Mouse (Mus musculus) limb, embryonic 12.5 days (tissue): ENCODE results near the gene Lrrn2. TPM values are rescaled to one million over a fixed set of nuclear protein-coding genes. Genes with fewer than 3 reads are reported as not detected.

Source experiments
- ATAC-seq: fragments of 200-750 bp; cut with Nextera tagmentation; 2 replicates; pipeline ENCODE4 v1.8.0; 2017; ENCODE audit warnings: low read depth, moderate TSS enrichment; ENCODE audit not compliant: insufficient number of reproducible peaks, insufficient read depth, low FRiP score, low TSS enrichment
- H3K27ac ChIP-seq: fragments of 300-500 bp; sonication (generic); 2 replicates; pipeline ENCODE4 v1.5.1; 2016; ENCODE audit warnings: mild to moderate bottlenecking, moderate library complexity
- H3K27me3 ChIP-seq: fragments of 300-500 bp; sonication (generic); 2 replicates; pipeline ENCODE4 v1.6.1; 2016; ENCODE audit warnings: mild to moderate bottlenecking, moderate library complexity
- H3K36me3 ChIP-seq: fragments of 300-500 bp; sonication (generic); 2 replicates; pipeline ENCODE4 v1.6.1; 2016; ENCODE audit warnings: mild to moderate bottlenecking, moderate library complexity
- H3K4me1 ChIP-seq: fragments of 300-500 bp; sonication (generic); replicated peaks from 2 replicates; pipeline ENCODE4 v1.6.1; 2016
- H3K4me2 ChIP-seq: fragments of 300-500 bp; sonication (generic); 2 replicates; pipeline ENCODE4 v1.6.1; 2016; ENCODE audit warnings: mild to moderate bottlenecking, moderate library complexity
- H3K4me3 ChIP-seq: fragments of 300-500 bp; sonication (generic); replicated peaks from 2 replicates; pipeline ENCODE4 v1.5.1; 2016; ENCODE audit warnings: mild to moderate bottlenecking
- H3K9ac ChIP-seq: fragments of 300-500 bp; sonication (generic); replicated peaks from 2 replicates; pipeline ENCODE4 v1.6.1; 2016; ENCODE audit warnings: mild to moderate bottlenecking, moderate library complexity
- H3K9me3 ChIP-seq: fragments of 300-500 bp; sonication (generic); 2 replicates; pipeline ENCODE4 v1.6.1; 2016; ENCODE audit warnings: mild to moderate bottlenecking, moderate library complexity
- WGBS: fragments of 180-500 bp; shearing (Covaris S2); methylation state at CpG from one replicate; pipeline ENCODE4 v1.1.7; 2016; 5-methylcytosine and 5-hydroxymethylcytosine counted together
- polyA plus RNA-seq: library from polyadenylated mRNA; unstranded; fragments of >200 nt; fragmentation: Nextera tagmentation; extraction: Ambion mirVana; gene quantifications from 2 replicates; pipeline ENCODE4 v1.2.1, GENCODE M21; 2016

Lrrn2 gene
- polyA plus RNA-seq, 1 experiment from 2014 or later = 4.0 TPM

- 82% methylated on average over 2 of the region's 2 CpGs for WGBS
- Histone ChIP-seq H3K27ac (no peak overlapping the region), H3K27me3 (peaks cover 69% of the 10 kb centered on the region), H3K9ac (no peak overlapping the region), H3K9me3 (no peaks in the 10 kb centered on the region), H3K4me3 (no peak overlapping the region), H3K36me3 (no peaks in the 10 kb centered on the region), H3K4me1 (peaks cover 7% of the 10 kb centered on the region), H3K4me2 (no peak overlapping the region)
- ATAC-seq = no peak
Measured at GRCm38 (mm10) chr1:132932421-132932820, 52.3 kb downstream of the Lrrn2 start.

DNA sequence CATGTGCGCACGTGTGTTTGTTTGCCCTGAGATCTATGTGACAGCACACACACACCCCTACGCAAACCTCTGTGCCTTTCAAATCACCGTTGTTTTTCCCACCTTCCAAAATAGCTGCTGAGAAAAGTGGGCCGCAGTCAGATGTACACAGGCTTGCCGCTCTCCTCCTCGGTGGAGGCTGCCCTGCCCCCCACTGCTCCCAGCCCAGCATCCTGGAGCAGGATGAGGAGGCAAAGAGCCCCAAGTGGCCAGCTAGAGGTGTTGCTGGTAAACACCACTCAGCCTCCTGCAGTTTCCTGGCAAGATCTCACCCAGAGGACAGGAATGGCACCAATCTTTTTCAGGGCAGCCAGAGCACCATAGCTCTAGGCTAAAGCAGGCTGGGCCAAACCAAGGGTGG, 54.8 kb downstream of the Lrrn2 start:
- Histone ChIP-seq H3K4me3 (no peak overlapping the region), H3K9ac (no peak overlapping the region), H3K27me3 (peaks cover 63% of the 10 kb centered on the region), H3K27ac (no peak overlapping the region), H3K4me2 (no peak overlapping the region), H3K9me3 (no peaks in the 10 kb centered on the region), H3K4me1 (peaks cover 7% of the 10 kb centered on the region), H3K36me3 (no peaks in the 10 kb centered on the region)
- 31% methylated on average over 7 of the region's 7 CpGs for WGBS
- peak; percentile 63; the same call in 1 of the 2 replicates for ATAC-seq

- ATAC-seq = no peak
- Histone ChIP-seq H3K9me3 (no peaks in the 10 kb centered on the region), H3K27ac (no peak overlapping the region), H3K4me2 (no peak overlapping the region), H3K4me3 (no peak overlapping the region), H3K9ac (no peak overlapping the region), H3K27me3 (peaks cover 63% of the 10 kb centered on the region), H3K4me1 (peaks cover 14% of the 10 kb centered on the region), H3K36me3 (no peaks in the 10 kb centered on the region)
- WGBS = 85% methylated on average over 26 of the region's 26 CpGs
Measured at GRCm38 (mm10) chr1:132937296-132938030, 57.4 kb downstream of the Lrrn2 start.

DNA sequence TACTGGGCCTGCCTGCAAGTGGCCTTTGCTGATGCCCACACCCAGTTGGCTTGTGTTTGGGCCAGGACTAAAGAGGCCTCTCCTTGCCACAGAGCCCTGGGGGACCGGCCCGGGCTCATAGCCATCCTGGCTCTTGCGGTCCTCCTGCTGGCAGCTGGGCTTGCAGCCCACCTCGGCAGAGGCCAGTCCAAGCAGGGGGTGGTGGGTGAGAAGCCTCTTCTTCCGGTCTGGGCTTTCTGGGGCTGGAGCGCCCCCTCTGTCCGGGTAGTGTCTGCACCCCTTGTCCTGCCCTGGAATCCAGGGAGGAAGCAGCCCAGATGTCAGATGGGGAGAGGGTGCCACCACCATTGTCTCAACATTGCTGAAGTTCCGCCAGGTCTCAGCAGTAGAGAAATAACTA, 58.9 kb downstream of the Lrrn2 start:
- Histone ChIP-seq H3K4me3 (no peak overlapping the region), H3K4me2 (no peak overlapping the region), H3K9me3 (no peaks in the 10 kb centered on the region), H3K4me1 (peaks cover 14% of the 10 kb centered on the region), H3K36me3 (no peaks in the 10 kb centered on the region), H3K9ac (no peak overlapping the region), H3K27me3 (peaks cover 65% of the 10 kb centered on the region), H3K27ac (no peak overlapping the region)
- no peak for ATAC-seq
- 72% methylated on average over 8 of the region's 8 CpGs for WGBS

DNA sequence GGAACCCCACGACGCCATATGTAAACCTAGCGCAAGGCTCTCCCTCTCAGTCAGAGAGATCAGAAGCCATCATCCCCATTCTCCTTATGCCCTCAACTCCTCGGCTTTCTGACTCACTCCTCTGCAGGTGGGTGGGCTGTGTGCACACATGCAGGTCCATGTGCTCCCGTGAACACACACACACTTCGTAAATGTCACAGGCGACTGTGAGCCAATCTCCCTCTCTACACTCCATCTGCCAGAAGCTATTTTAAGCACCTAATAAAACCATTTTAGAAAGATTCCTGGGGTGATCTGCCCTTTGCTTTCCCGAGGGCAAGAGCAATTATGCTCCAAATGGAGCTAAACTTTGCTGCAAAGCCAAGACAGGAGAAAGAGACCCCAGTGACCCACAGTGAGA, 65.8 kb downstream of the Lrrn2 start:
- Histone ChIP-seq H3K4me3 (no peak overlapping the region), H3K4me1 (peaks cover 10% of the 10 kb centered on the region), H3K36me3 (no peaks in the 10 kb centered on the region), H3K9ac (no peak overlapping the region), H3K27me3 (peaks cover 73% of the 10 kb centered on the region), H3K27ac (no peak overlapping the region), H3K4me2 (no peak overlapping the region), H3K9me3 (no peaks in the 10 kb centered on the region)
- no peak for ATAC-seq
- WGBS = 17% methylated on average over 8 of the region's 8 CpGs

- no peaks in the 10 kb centered on the region for H3K36me3 ChIP-seq
Measured at GRCm38 (mm10) chr1:132947811-132948210, 67.7 kb downstream of the Lrrn2 start.

DNA sequence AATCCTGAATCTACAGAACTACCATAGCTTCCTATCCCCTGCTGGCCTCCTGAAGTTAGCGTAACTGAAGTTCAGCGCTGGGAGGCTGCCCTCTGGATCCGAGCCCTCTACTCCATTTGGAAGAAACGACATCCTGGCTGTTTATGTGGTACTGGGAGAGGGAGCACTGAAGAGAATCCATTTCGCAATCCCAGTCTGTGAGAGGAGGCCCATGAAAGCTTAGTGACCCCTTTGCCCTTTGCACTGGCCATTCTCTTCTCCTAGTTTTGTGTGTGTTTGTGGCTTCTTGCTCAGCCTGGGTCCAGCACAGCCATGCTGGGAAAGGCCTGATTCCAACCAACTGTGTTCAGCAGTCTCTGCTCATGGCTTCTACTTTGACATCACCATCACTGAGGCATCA, 76.7 kb downstream of the Lrrn2 start:
- H3K36me3 ChIP-seq = no peaks in the 10 kb centered on the region
- no peaks in the 10 kb centered on the region for H3K4me1 ChIP-seq
- no peak overlapping the region for H3K9ac ChIP-seq
- no peak overlapping the region for H3K27ac ChIP-seq
- no peaks in the 10 kb centered on the region for H3K9me3 ChIP-seq
- no peak for ATAC-seq
- H3K4me2 ChIP-seq = no peak overlapping the region
- H3K4me3 ChIP-seq = no peak overlapping the region
- H3K27me3 ChIP-seq = peaks cover 27% of the 10 kb centered on the region
- WGBS = 82% methylated on average over 5 of the region's 5 CpGs

More at GRCm38 (mm10) chr1:132947811-132948210, 67.7 kb downstream of the Lrrn2 start:
- peaks cover 10% of the 10 kb centered on the region for H3K4me1 ChIP-seq
- H3K9me3 ChIP-seq = no peaks in the 10 kb centered on the region
- ATAC-seq = no peak
- WGBS = 54% methylated on average over 7 of the region's 7 CpGs
- H3K27me3 ChIP-seq = peaks cover 70% of the 10 kb centered on the region
- H3K9ac ChIP-seq = no peak overlapping the region
- no peak overlapping the region for H3K4me3 ChIP-seq
- H3K4me2 ChIP-seq = no peak overlapping the region
- no peak overlapping the region for H3K27ac ChIP-seq

- no peak for ATAC-seq
- no peak overlapping the region for H3K9ac ChIP-seq
- H3K27me3 ChIP-seq = peaks cover 8% of the 10 kb centered on the region
- no peaks in the 10 kb centered on the region for H3K36me3 ChIP-seq
- no peak overlapping the region for H3K4me2 ChIP-seq
- H3K9me3 ChIP-seq = no peaks in the 10 kb centered on the region
- 90% methylated on average over 3 of the region's 3 CpGs for WGBS
- H3K4me3 ChIP-seq = no peak overlapping the region
- no peak overlapping the region for H3K27ac ChIP-seq
- H3K4me1 ChIP-seq = no peaks in the 10 kb centered on the region
Measured at GRCm38 (mm10) chr1:132961751-132962150, 81.7 kb downstream of the Lrrn2 start.

- no peaks in the 10 kb centered on the region for H3K9me3 ChIP-seq
- H3K9ac ChIP-seq = no peak overlapping the region
- H3K4me2 ChIP-seq = no peak overlapping the region
- no peaks in the 10 kb centered on the region for H3K4me1 ChIP-seq
- no peak overlapping the region for H3K27ac ChIP-seq
- whole genome bisulfite sequencing = 57% methylated on average over 2 of the region's 2 CpGs
- ATAC-seq = no peak
- H3K27me3 ChIP-seq = no peaks in the 10 kb centered on the region; the same call in 1 of the 2 replicates
- H3K4me3 ChIP-seq = no peak overlapping the region
- no peaks in the 10 kb centered on the region for H3K36me3 ChIP-seq
Measured at GRCm38 (mm10) chr1:132964106-132964505, 84.0 kb downstream of the Lrrn2 start.

- H3K4me1 ChIP-seq = no peaks in the 10 kb centered on the region
- no peak overlapping the region for H3K4me2 ChIP-seq
- 93% methylated on average over 4 of the region's 4 CpGs for WGBS
- no peak for ATAC-seq
- no peaks in the 10 kb centered on the region; the same call in 1 of the 2 replicates for H3K27me3 ChIP-seq
- no peak overlapping the region for H3K4me3 ChIP-seq
- no peaks in the 10 kb centered on the region for H3K9me3 ChIP-seq
- H3K9ac ChIP-seq = no peak overlapping the region
- H3K36me3 ChIP-seq = no peaks in the 10 kb centered on the region
- no peak overlapping the region for H3K27ac ChIP-seq
Measured at GRCm38 (mm10) chr1:132964691-132965090, 84.6 kb downstream of the Lrrn2 start.

DNA sequence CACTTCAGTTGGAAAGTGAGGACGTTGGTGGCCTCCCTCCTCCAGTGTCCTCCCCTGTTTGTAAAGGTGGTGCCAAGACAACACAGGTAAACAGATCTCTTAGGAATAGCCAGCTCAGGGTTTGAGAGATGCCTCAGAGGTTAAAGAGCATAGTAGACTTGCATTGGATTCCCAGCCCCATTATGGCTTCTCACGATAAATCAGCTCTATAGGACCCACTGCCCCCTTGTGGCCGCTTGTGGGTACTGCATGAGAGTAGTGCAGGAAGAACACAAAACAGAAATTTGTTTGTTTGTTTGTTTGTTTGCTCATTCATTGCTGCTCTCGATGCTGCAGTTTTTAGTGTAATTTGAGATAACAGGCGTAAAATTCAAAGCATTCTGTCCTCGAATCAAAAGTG, 88.6 kb downstream of the Lrrn2 start:
- Histone ChIP-seq H3K4me3 (no peak overlapping the region), H3K27me3 (peaks cover 5% of the 10 kb centered on the region), H3K27ac (no peak overlapping the region), H3K36me3 (no peaks in the 10 kb centered on the region), H3K4me2 (no peak overlapping the region), H3K4me1 (no peaks in the 10 kb centered on the region), H3K9me3 (no peaks in the 10 kb centered on the region), H3K9ac (no peak overlapping the region)
- WGBS = 33% methylated on average over 6 of the region's 6 CpGs
- no peak for ATAC-seq

DNA sequence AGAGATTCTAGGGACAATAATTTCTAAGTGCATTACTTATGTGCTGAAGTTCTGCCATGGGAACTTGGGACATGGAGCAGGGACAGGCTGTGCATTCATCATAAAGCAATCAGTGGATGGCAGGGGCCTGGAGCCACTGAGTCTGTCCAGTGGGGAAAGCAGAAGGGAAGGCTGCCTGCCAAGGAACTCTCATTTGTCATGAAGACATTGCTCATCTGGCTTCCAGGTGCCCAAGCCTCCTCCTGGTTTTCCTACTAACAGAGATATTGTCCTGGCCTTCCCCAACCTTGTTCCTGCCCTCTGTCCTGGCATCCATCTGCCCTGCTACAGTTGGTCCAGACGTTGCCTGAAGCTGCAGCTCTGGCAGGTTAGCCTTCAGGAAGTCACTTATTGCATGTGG, 97.3 kb downstream of the Lrrn2 start:
- Histone ChIP-seq H3K4me1 (no peaks in the 10 kb centered on the region), H3K36me3 (peaks cover 16% of the 10 kb centered on the region), H3K9ac (no peak overlapping the region), H3K4me3 (no peak overlapping the region), H3K27me3 (peaks cover 5% of the 10 kb centered on the region; the same call in 1 of the 2 replicates), H3K27ac (no peak overlapping the region), H3K9me3 (no peaks in the 10 kb centered on the region), H3K4me2 (no peak overlapping the region)
- ATAC-seq = no peak
- WGBS = 83% methylated on average over 1 of the region's 1 CpGs
